Mouse (Mus musculus) forebrain, embryonic 10.5 days (tissue): ENCODE data around the gene Gstm4. TPM values are rescaled to one million over a fixed set of nuclear protein-coding genes. Genes with fewer than 3 reads are reported as not detected.
"Not testable (repeated sequence)": the region's sequence is repeated elsewhere in the genome, so short reads cannot be mapped to it uniquely, and the experiment has no call there.

Experiments
- DNase-seq: peaks from one replicate; pipeline ENCODE4 v3.0.0-alpha.2; 2017; ENCODE audit warnings: low spot score; ENCODE audit errors: extremely low spot score
- H3K27ac ChIP-seq: fragments of 300-500 bp; sonication (generic); 2 replicates; pipeline ENCODE4 v1.5.1; 2016; ENCODE audit warnings: mild to moderate bottlenecking
- H3K27me3 ChIP-seq: fragments of 300-500 bp; sonication (generic); 2 replicates; pipeline ENCODE4 v1.6.1; 2016; ENCODE audit warnings: mild to moderate bottlenecking; ENCODE audit not compliant: poor library complexity, severe bottlenecking
- H3K36me3 ChIP-seq: fragments of 300-500 bp; sonication (generic); replicated peaks from 2 replicates; pipeline ENCODE4 v1.6.1; 2016; ENCODE audit warnings: mild to moderate bottlenecking, moderate library complexity
- H3K4me1 ChIP-seq: fragments of 300-500 bp; sonication (generic); 2 replicates; pipeline ENCODE4 v1.6.1; 2016
- H3K4me3 ChIP-seq: fragments of 300-500 bp; sonication (generic); 2 replicates; pipeline ENCODE4 v1.5.1; 2016; ENCODE audit warnings: mild to moderate bottlenecking, moderate library complexity
- H3K9me3 ChIP-seq: fragments of 300-500 bp; sonication (generic); 2 replicates; pipeline ENCODE4 v1.6.1; 2016; ENCODE audit warnings: mild to moderate bottlenecking, moderate library complexity
- WGBS: fragments of 180-500 bp; shearing (Covaris S2); methylation state at CpG from one replicate; pipeline ENCODE4 v1.1.7; 2016; 5-methylcytosine and 5-hydroxymethylcytosine counted together
- polyA plus RNA-seq: library from polyadenylated mRNA; unstranded; fragments of >200 nt; fragmentation: Nextera tagmentation; extraction: Ambion mirVana; gene quantifications from 2 replicates; pipeline ENCODE4 v1.2.1, GENCODE M21; 2016

The Gstm4 gene
- polyA plus RNA-seq, 1 experiment from 2014 or later: 14.2 TPM

DNA sequence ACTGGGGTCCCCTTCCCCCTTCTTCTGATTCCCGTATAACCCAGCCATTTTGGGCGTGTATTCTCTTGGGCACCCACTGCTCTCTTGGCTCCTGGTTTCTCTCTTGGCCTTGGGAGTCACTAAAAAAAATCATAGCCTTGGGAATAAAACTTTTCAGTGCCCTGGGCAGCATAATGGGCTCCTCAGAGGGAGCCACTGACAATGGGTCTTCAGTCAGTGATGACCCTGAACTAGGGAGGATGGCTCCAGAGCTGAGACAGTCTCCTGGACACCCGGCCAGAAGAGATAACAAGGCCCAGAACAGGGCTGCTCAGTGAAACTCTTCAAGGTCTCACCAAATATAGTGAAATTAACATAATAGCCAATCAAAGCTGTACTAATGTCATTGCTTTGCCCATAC lies 46.1 kb downstream of the Gstm4 start:
- Histone ChIP-seq H3K36me3 (no peaks in the 10 kb centered on the region), H3K4me1 (0 out of 2 replicates have a peak, but pooled peaks cover 5% of the 10 kb centered on the region), H3K27ac (no peak overlapping the region), H3K27me3 (no peaks in the 10 kb centered on the region), H3K4me3 (no peak overlapping the region), H3K9me3 (no peaks in the 10 kb centered on the region)
- no peak for DNase-seq
- WGBS: 88% methylated on average over 3 of the region's 3 CpGs

- H3K27ac ChIP-seq: no peak overlapping the region
- H3K4me3 ChIP-seq: no peak overlapping the region
- DNase-seq: no peak
- H3K36me3 ChIP-seq: no peaks in the 10 kb centered on the region
- H3K4me1 ChIP-seq: 0 out of 2 replicates have a peak, but pooled peaks cover 5% of the 10 kb centered on the region
- H3K27me3 ChIP-seq: no peaks in the 10 kb centered on the region
- H3K9me3 ChIP-seq: no peaks in the 10 kb centered on the region
- WGBS: 86% methylated on average over 4 of the region's 4 CpGs
Observed at GRCm38 (mm10) chr3:107996576-107996975, 48.1 kb downstream of the Gstm4 start.

GRCm38 (mm10) chr3:107995974-107996373 lies 48.7 kb downstream of the Gstm4 start:
- 64% methylated on average over 2 of the region's 2 CpGs for WGBS
- H3K27me3 ChIP-seq, H3K9me3 ChIP-seq, DNase-seq, H3K36me3 ChIP-seq, H3K4me3 ChIP-seq, H3K27ac ChIP-seq, H3K4me1 ChIP-seq: not testable (repeated sequence)

Other genes starting within 250 kb of the Gstm4 start
- gene Eps8l3, start 167.7 kb downstream of the Gstm4 start, polyA plus RNA-seq: not detected in 2 replicates
- 225 and 235 TPM in 2 replicates for gene Gstm5, start 149.1 kb downstream of the Gstm4 start, polyA plus RNA-seq
- 17.7 and 19.5 TPM in 2 replicates for gene Gstm7, start 113.1 kb downstream of the Gstm4 start, polyA plus RNA-seq
- gene Gstm6, start 101.1 kb downstream of the Gstm4 start, polyA plus RNA-seq: 11.2 and 13.5 TPM in 2 replicates
- not detected in 2 replicates for gene Gstm3, start 75.6 kb downstream of the Gstm4 start, polyA plus RNA-seq
- gene Gstm2, start 58.4 kb downstream of the Gstm4 start, polyA plus RNA-seq: 10.1 and 10.2 TPM in 2 replicates
- gene Gstm1, start 26.9 kb downstream of the Gstm4 start, polyA plus RNA-seq: 30.4 and 33.4 TPM in 2 replicates
- gene Ampd2, start 41.8 kb upstream of the Gstm4 start, polyA plus RNA-seq: 69.3 and 71.4 TPM in 2 replicates
- gene Gnat2, start 47.9 kb upstream of the Gstm4 start, polyA plus RNA-seq: 0.96 and 1.4 TPM in 2 replicates
- 202 and 207 TPM in 2 replicates for gene Gnai3, start 101.3 kb upstream of the Gstm4 start, polyA plus RNA-seq
- gene Gpr61, start 110.0 kb upstream of the Gstm4 start, polyA plus RNA-seq: 0.15 and 0.21 TPM in 2 replicates
- 3.0 and 3.4 TPM in 2 replicates for gene Amigo1, start 141.4 kb upstream of the Gstm4 start, polyA plus RNA-seq
- gene Cyb561d1, start 156.3 kb upstream of the Gstm4 start, polyA plus RNA-seq: 3.7 and 4.2 TPM in 2 replicates
- gene Atxn7l2, start 166.0 kb upstream of the Gstm4 start, polyA plus RNA-seq: 20.2 and 20.3 TPM in 2 replicates
- 0.98 and 1.0 TPM in 2 replicates for gene Sypl2, start 181.8 kb upstream of the Gstm4 start, polyA plus RNA-seq
- 353 and 358 TPM in 2 replicates for gene Psma5, start 212.0 kb upstream of the Gstm4 start, polyA plus RNA-seq
- 9.7 and 10.5 TPM in 2 replicates for gene Sort1, start 239.2 kb upstream of the Gstm4 start, polyA plus RNA-seq